Mouse (Mus musculus) inflammation-experienced regulatory T-cells (primary cell): ENCODE data around the gene Rtp2. TPM values are rescaled to one million over a fixed set of nuclear protein-coding genes. Genes with fewer than 3 reads are reported as not detected.

Source experiments
- polyA plus RNA-seq, 2 experiments: library from polyadenylated mRNA; unstranded; fragments of 100-300 nt; shearing (Covaris generic); gene quantifications; one replicate each; pipeline ENCODE4 v1.2.1; 2017

Rtp2 gene
- polyA plus RNA-seq, result under 1 TPM; 0.28 to 0.88 TPM

GRCm38 (mm10) chr16:23932294-23932693 lies at the start of gene Rtp2:
Gene Rtp2, minus strand, starts transcription at chr16:23932394.

GRCm38 (mm10) chr16:23890636-23891035 lies 41.6 kb downstream of the Rtp2 start, which contains the start of gene Sst:
Gene Sst, minus strand, starts transcription at chr16:23890958.

Other genes with a start within 250 kb of the Rtp2 start
- under 1 TPM in 1 of 2 experiments, not detected in 1; 0.54 TPM for gene Sst, start 41.4 kb downstream of the Rtp2 start, polyA plus RNA-seq
- gene Gm37419, start 56.1 kb upstream of the Rtp2 start, polyA plus RNA-seq, result not detected
- 10 to 100 TPM; 14.0 to 21.5 TPM for gene Bcl6, start 56.5 kb upstream of the Rtp2 start, polyA plus RNA-seq